Mouse (Mus musculus) limb, embryonic 14.5 days (tissue): ENCODE results near the gene Tnfrsf1a. TPM values are rescaled to one million over a fixed set of nuclear protein-coding genes. Genes with fewer than 3 reads are reported as not detected.
A peak's percentile ranks its signal among the peaks of the same experiment; 100 is the strongest.

Experiments
- ATAC-seq: fragments of 200-750 bp; cut with Nextera tagmentation; 2 replicates; pipeline ENCODE4 v1.8.0; 2017; ENCODE audit warnings: low read depth, moderate number of reproducible peaks, moderate TSS enrichment; ENCODE audit not compliant: low FRiP score
- DNase-seq: peaks from one replicate; pipeline ENCODE4 v3.0.0-alpha.2; 2015; ENCODE audit warnings: low spot score
- H3K27ac ChIP-seq: fragments of 300-500 bp; sonication (generic); replicated peaks from 2 replicates; pipeline ENCODE4 v1.5.1; 2014; ENCODE audit warnings: low read depth, mild to moderate bottlenecking, low read length, moderate library complexity, mixed read lengths
- H3K27me3 ChIP-seq: fragments of 300-500 bp; sonication (generic); 2 replicates; pipeline ENCODE4 v1.6.1; 2014; ENCODE audit warnings: low read length, mixed read lengths; ENCODE audit not compliant: control insufficient read depth, insufficient read depth
- H3K36me3 ChIP-seq: fragments of 300-500 bp; sonication (generic); 2 replicates; pipeline ENCODE4 v1.6.1; 2014; ENCODE audit warnings: mild to moderate bottlenecking, low read length, moderate library complexity, mixed read lengths; ENCODE audit not compliant: control insufficient read depth, insufficient read depth
- H3K4me1 ChIP-seq: fragments of 300-500 bp; sonication (generic); 2 replicates; pipeline ENCODE4 v1.6.1; 2014; ENCODE audit warnings: antibody characterized with exemption, low read length, mixed read lengths; ENCODE audit not compliant: control insufficient read depth, insufficient read depth
- H3K4me2 ChIP-seq: fragments of 300-500 bp; sonication (generic); replicated peaks from 2 replicates; pipeline ENCODE4 v1.6.1; 2014; ENCODE audit warnings: low read depth, mild to moderate bottlenecking, low read length, moderate library complexity; ENCODE audit not compliant: severe bottlenecking
- H3K4me3 ChIP-seq: fragments of 300-500 bp; sonication (generic); replicated peaks from 2 replicates; pipeline ENCODE4 v1.5.1; 2014; ENCODE audit warnings: low read length
- H3K9ac ChIP-seq: fragments of 300-500 bp; sonication (generic); 2 replicates; pipeline ENCODE4 v1.6.1; 2014; ENCODE audit warnings: mild to moderate bottlenecking, low read depth, low read length, moderate library complexity; ENCODE audit not compliant: severe bottlenecking
- H3K9me3 ChIP-seq: fragments of 300-500 bp; sonication (generic); 2 replicates; pipeline ENCODE4 v1.6.1; 2016; ENCODE audit warnings: low read length; ENCODE audit not compliant: control insufficient read depth
- POLR2A ChIP-seq: fragments of 200-500 bp; IDR thresholded peaks from 2 replicates; pipeline ENCODE4 v1.8.0; 2012; ENCODE audit warnings: inconsistent platforms, mild to moderate bottlenecking, moderate library complexity, borderline replicate concordance; ENCODE audit not compliant: insufficient read depth, insufficient read length; ENCODE audit errors: extremely low read depth
- WGBS: fragments of 180-500 bp; shearing (Covaris S2); extraction: QIAGEN DNeasy Blood & Tissue Kit; methylation state at CpG from one replicate; pipeline ENCODE4 v1.1.7; 2014; 5-methylcytosine and 5-hydroxymethylcytosine counted together
- polyA plus RNA-seq, 2 experiments: library from polyadenylated mRNA; depleted of rRNA in 1 of 2; stranded (reverse) in 1 of 2; unstranded in 1 of 2; fragments of >200 nt; fragmentation: Nextera tagmentation in 1 of 2; extraction: Ambion mirVana in 1 of 2; gene quantifications; 2 replicates each; pipeline versions ENCODE4 v1.2.1 to v1.2.3; 2012 to 2014

Gene Tnfrsf1a
- polyA plus RNA-seq, 2 experiments = 85.6 to 88.8 TPM

DNA sequence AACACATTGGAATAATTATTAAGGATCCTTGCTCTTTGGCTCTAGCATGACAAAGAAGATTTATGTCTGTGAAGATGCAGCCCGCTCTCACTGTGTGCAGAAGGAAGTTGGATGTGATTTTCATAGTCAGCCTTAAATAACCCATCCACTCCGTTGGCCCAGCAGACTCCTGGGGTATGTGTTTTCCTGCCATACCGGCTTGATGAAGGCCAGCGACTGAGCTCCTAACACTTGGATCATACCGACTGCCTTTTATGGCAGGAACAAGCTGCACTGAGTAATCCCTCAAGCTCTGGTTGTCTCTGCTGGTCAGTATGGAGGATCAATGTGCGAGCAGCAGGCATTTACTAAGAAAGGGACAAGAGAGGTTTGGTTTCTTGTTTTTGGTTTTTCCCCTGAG, 43.7 kb upstream of the Tnfrsf1a start:
- 0 out of 2 replicates have a peak, but pooled peaks cover 5% of the 10 kb centered on the region for H3K4me1 ChIP-seq
- H3K27me3 ChIP-seq = no peaks in the 10 kb centered on the region
- H3K4me2 ChIP-seq = no peak overlapping the region
- no peak overlapping the region for H3K27ac ChIP-seq
- 87% methylated on average over 6 of the region's 6 CpGs for WGBS
- peaks cover 24% of the 10 kb centered on the region for H3K36me3 ChIP-seq
- H3K4me3 ChIP-seq = no peak overlapping the region
- DNase-seq = no peak
- no peak for TF ChIP-seq POLR2A
- no peak overlapping the region for H3K9ac ChIP-seq
- ATAC-seq = no peak
- no peaks in the 10 kb centered on the region for H3K9me3 ChIP-seq

DNA sequence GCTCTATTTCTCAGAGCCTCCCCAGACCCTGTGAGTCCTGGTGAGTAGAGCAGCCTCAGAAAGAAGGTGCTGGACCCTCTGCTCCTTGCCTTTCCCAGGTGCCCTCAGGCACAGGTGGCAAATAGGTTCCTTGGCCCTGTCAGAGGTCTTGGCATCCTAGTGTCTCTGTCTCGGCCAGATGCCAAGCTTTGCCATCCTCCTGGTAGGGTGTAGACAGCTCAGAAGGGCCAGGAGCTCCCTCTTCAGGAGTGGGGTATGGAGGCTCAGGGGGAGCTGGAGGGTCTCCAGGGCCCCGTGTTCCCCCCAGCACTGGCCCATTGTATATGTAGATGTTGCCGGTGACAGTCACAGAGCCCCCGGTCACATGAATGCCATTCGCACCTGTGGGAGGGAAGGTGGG, 42.1 kb upstream of the Tnfrsf1a start:
- Histone ChIP-seq H3K9me3 (no peaks in the 10 kb centered on the region), H3K27ac (no peak overlapping the region), H3K36me3 (peaks cover 26% of the 10 kb centered on the region), H3K4me1 (0 out of 2 replicates have a peak, but pooled peaks cover 12% of the 10 kb centered on the region), H3K9ac (no peak overlapping the region), H3K4me2 (no peak overlapping the region), H3K4me3 (no peak overlapping the region), H3K27me3 (no peaks in the 10 kb centered on the region)
- no peak for TF ChIP-seq POLR2A
- DNase-seq (no peak), ATAC-seq (no peak)
- WGBS = 91% methylated on average over 5 of the region's 5 CpGs

DNA sequence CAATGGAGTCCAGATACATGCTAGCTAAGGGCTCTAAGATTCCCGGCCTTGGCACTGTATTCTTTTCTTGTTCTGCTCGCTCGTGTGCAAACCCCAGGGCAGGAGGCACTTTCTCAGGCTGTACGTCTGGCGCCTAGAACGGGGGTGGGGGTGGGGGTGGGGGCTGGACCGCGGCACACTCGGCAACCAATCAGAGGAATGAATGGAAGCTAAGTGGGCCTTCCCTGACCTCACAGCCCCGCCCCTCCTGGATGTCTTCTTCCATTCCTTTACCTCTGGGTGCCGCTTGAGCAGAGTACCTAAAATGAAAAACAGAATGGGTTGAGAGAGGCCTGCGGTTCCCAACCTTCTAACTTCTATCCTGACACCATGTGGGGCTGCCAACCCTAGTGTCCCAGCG, 40.2 kb upstream of the Tnfrsf1a start:
- Histone ChIP-seq H3K4me2 (no peak overlapping the region), H3K4me3 (no peak overlapping the region), H3K9ac (no peak overlapping the region), H3K27me3 (no peaks in the 10 kb centered on the region), H3K36me3 (peaks cover 29% of the 10 kb centered on the region), H3K9me3 (no peaks in the 10 kb centered on the region), H3K4me1 (peaks cover 26% of the 10 kb centered on the region), H3K27ac (no peak overlapping the region)
- no peak for TF ChIP-seq POLR2A
- DNase-seq (peak; percentile 53), ATAC-seq (peak; percentile 42)
- 5% methylated on average over 13 of the region's 13 CpGs for WGBS

DNA sequence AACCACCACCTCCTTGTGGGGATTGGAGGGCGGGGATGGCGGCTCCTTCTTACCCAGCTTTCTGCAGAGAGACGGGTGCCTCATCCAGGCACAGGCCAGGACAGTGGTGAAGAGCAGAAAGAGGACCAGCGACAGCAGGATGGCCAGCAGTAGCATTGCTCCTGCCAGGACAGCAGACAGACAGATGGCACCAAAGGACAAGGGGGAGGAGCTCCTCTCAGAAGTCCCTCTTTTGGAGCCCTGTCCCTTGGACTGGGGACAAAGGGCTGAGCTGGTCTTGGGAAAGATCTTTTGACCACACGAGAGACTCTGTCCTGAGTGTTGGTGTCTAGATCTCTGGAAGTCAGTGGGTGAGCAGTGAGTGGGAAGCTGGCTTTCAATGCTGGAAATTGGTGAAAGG, 39.8 kb upstream of the Tnfrsf1a start:
- H3K9me3 ChIP-seq = no peaks in the 10 kb centered on the region
- no peak for TF ChIP-seq POLR2A
- WGBS = 43% methylated on average over 5 of the region's 5 CpGs
- no peaks in the 10 kb centered on the region for H3K27me3 ChIP-seq
- H3K4me2 ChIP-seq = no peak overlapping the region
- H3K36me3 ChIP-seq = peaks cover 29% of the 10 kb centered on the region
- ATAC-seq = no peak
- no peak overlapping the region for H3K27ac ChIP-seq
- DNase-seq = no peak
- H3K9ac ChIP-seq = no peak overlapping the region
- H3K4me3 ChIP-seq = no peak overlapping the region
- H3K4me1 ChIP-seq = peaks cover 31% of the 10 kb centered on the region

DNA sequence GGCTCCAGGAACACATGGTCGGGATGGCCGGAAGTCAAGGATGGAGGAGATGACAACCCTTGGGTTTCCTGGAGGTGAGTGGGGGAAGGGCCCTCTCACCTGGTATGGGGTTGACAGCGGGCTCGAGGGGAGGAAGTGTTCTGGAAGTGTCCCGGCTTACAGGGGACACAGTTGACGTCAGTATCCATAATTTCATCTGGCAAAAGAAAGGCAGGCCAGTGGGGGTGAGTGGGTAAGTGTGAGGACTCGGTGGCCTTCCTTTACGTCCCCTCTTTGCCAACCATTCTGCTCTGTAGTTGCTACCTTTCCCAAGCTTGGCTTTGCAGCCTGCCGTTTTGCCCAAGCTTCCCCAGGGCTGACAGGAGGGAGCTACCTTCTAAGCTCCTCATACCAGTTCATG, 37.0 kb upstream of the Tnfrsf1a start:
- WGBS = 78% methylated on average over 9 of the region's 9 CpGs
- Histone ChIP-seq H3K36me3 (peaks cover 22% of the 10 kb centered on the region), H3K27ac (no peak overlapping the region), H3K27me3 (no peaks in the 10 kb centered on the region), H3K9ac (no peak overlapping the region), H3K4me2 (peak overlapping the region; percentile 84), H3K9me3 (no peaks in the 10 kb centered on the region), H3K4me1 (peaks cover 37% of the 10 kb centered on the region), H3K4me3 (peak overlapping the region; percentile 52; the same call in 1 of the 2 replicates)
- ATAC-seq (no peak), DNase-seq (no peak)
- no peak for TF ChIP-seq POLR2A
